Mouse (Mus musculus) CH12.LX (cell line): ENCODE measurements around the gene Sh2d4b.

Source experiments
- CTCF ChIP-seq, 2 experiments: IDR thresholded peaks in 1 of 2; conservative IDR thresholded peaks in 1 of 2; 2 replicates each; pipeline ENCODE4 v1.5.1; 2011 to 2012; ENCODE audit warnings: low read depth in 2 of 2, low read length in 2 of 2, improper control_type of control experiment in 1 of 2, inconsistent platforms in 1 of 2, mild to moderate bottlenecking in 1 of 2, moderate library complexity in 1 of 2
- ETS1 ChIP-seq: conservative IDR thresholded peaks from 2 replicates; pipeline ENCODE4 v1.6.1; 2012; ENCODE audit warnings: low read depth, mild to moderate bottlenecking, inconsistent platforms, low read length, improper control_type of control experiment, moderate library complexity
- MAFK ChIP-seq: IDR thresholded peaks from 2 replicates; pipeline ENCODE4 v1.6.1; 2011; ENCODE audit warnings: low read length, improper control_type of control experiment; ENCODE audit not compliant: insufficient replicate concordance
- MAX ChIP-seq: IDR thresholded peaks from 2 replicates; pipeline ENCODE4 v1.6.1; 2011; ENCODE audit warnings: low read length, improper control_type of control experiment
- MXI1 ChIP-seq: IDR thresholded peaks from 2 replicates; pipeline ENCODE4 v1.6.1; 2011; ENCODE audit warnings: mild to moderate bottlenecking, low read depth, low read length, improper control_type of control experiment
- MYC ChIP-seq: IDR thresholded peaks from 2 replicates; pipeline ENCODE4 v1.6.1; 2011; ENCODE audit warnings: low read depth, mild to moderate bottlenecking, improper control_type of control experiment, low read length
- POLR2A ChIP-seq: IDR thresholded peaks from 2 replicates; pipeline ENCODE4 v1.6.1; 2011; ENCODE audit warnings: low read depth, mild to moderate bottlenecking, improper control_type of control experiment, low read length
- RCOR1 ChIP-seq: conservative IDR thresholded peaks from 2 replicates; pipeline ENCODE4 v1.6.1; 2012; ENCODE audit warnings: low read depth, mild to moderate bottlenecking, inconsistent platforms, low read length, improper control_type of control experiment
- ZNF384 ChIP-seq: IDR thresholded peaks from 2 replicates; pipeline ENCODE4 v1.6.1; 2012; ENCODE audit warnings: low read depth, low read length, improper control_type of control experiment, inconsistent platforms

GRCm38 (mm10) chr14:40935481-40935880, 42.4 kb upstream of the Sh2d4b start:
- TF ChIP-seq MXI1 (no peak), CTCF (conservative IDR thresholded peaks at IDR 0.05 in 1 of 2, IDR thresholded peaks at IDR 0.05 in 1 of 2; ENCODE audit: low read depth in 2 of 2, low read length in 2 of 2) (no peak), MYC (no peak), MAFK (no peak), POLR2A (no peak), MAX (no peak), ZNF384 (no peak), RCOR1 (no peak), ETS1 (no peak)
